Mouse (Mus musculus) heart, embryonic 14.5 days (tissue): ENCODE measurements at regions not wholly inside any gene's neighbourhood (a gene's known extent, or its start where the extent isn't known, plus 50 kb on each side); places are given as distances from the start of the nearest gene placed in this dataset.

Experiments
- ATAC-seq: fragments of 200-750 bp; cut with Nextera tagmentation; 2 replicates; pipeline ENCODE4 v1.8.0; 2017; ENCODE audit warnings: low read depth, moderate TSS enrichment; ENCODE audit not compliant: insufficient number of reproducible peaks, insufficient read depth, low FRiP score
- H3K27ac ChIP-seq, 2 experiments: fragments of 200-500 bp in 1 of 2; fragments of 300-500 bp in 1 of 2; sonication (generic) in 1 of 2; replicated peaks in 1 of 2; 2 replicates each; pipeline ENCODE4 v1.5.1; 2012 to 2014; ENCODE audit warnings: low read depth in 2 of 2, low read length in 2 of 2, control low read depth in 1 of 2, mild to moderate bottlenecking in 1 of 2, mixed read lengths in 1 of 2; ENCODE audit not compliant: control insufficient read depth in 1 of 2, insufficient read depth in 1 of 2
- H3K27me3 ChIP-seq: fragments of 300-500 bp; sonication (generic); 2 replicates; pipeline ENCODE4 v1.6.1; 2014; ENCODE audit warnings: mild to moderate bottlenecking, low read length, control low read depth; ENCODE audit not compliant: control insufficient read depth, insufficient read depth
- H3K36me3 ChIP-seq: fragments of 300-500 bp; sonication (generic); 2 replicates; pipeline ENCODE4 v1.6.1; 2014; ENCODE audit warnings: mild to moderate bottlenecking, control low read depth, low read length, mixed read lengths; ENCODE audit not compliant: control insufficient read depth, insufficient read depth
- H3K4me1 ChIP-seq, 2 experiments: fragments of 200-500 bp in 1 of 2; fragments of 300-500 bp in 1 of 2; sonication (generic) in 1 of 2; 2 replicates each; pipeline ENCODE4 v1.6.1; 2012 to 2014; ENCODE audit warnings: low read length in 2 of 2, control low read depth in 1 of 2, mixed read lengths in 1 of 2; ENCODE audit not compliant: control insufficient read depth in 2 of 2, insufficient read depth in 2 of 2
- H3K4me2 ChIP-seq: fragments of 300-500 bp; sonication (generic); 2 replicates; pipeline ENCODE4 v1.6.1; 2014; ENCODE audit warnings: mild to moderate bottlenecking, low read length
- H3K4me3 ChIP-seq, 2 experiments: fragments of 200-500 bp in 1 of 2; fragments of 300-500 bp in 1 of 2; sonication (generic) in 1 of 2; 2 replicates each; pipeline ENCODE4 v1.5.1; 2012 to 2014; ENCODE audit warnings: low read length in 2 of 2, mild to moderate bottlenecking in 2 of 2, control low read depth in 1 of 2, low read depth in 1 of 2, moderate library complexity in 1 of 2; ENCODE audit not compliant: control insufficient read depth in 1 of 2, insufficient read depth in 1 of 2
- H3K9ac ChIP-seq: fragments of 300-500 bp; sonication (generic); 2 replicates; pipeline ENCODE4 v1.6.1; 2014; ENCODE audit warnings: mild to moderate bottlenecking, low read length
- H3K9me3 ChIP-seq: fragments of 300-500 bp; sonication (generic); 2 replicates; pipeline ENCODE4 v1.6.1; 2016; ENCODE audit warnings: low read length, control low read depth; ENCODE audit not compliant: control insufficient read depth
- WGBS: fragments of 180-500 bp; shearing (Covaris S2); extraction: QIAGEN DNeasy Blood & Tissue Kit; methylation state at CpG from one replicate; pipeline ENCODE4 v1.1.7; 2014; 5-methylcytosine and 5-hydroxymethylcytosine counted together

- Histone ChIP-seq H3K9me3 (no peaks in the 10 kb centered on the region), H3K4me2 (no peak overlapping the region), H3K27ac (no peak overlapping the region), H3K36me3 (no peaks in the 10 kb centered on the region), H3K9ac (no peak overlapping the region), H3K4me3 (no peak overlapping the region), H3K27me3 (no peaks in the 10 kb centered on the region), H3K4me1 (peaks cover 0 to 3% of the 10 kb centered on the region in 2 experiments; a peak in 1 of 4 replicates)
- ATAC-seq, result no peak
- 56% methylated on average over 5 of the region's 5 CpGs for WGBS
These were observed 98.2 kb downstream of the Snx19 start for GRCm38 (mm10) chr9:30525086-30525485.

- Histone ChIP-seq H3K27me3 (no peaks in the 10 kb centered on the region), H3K4me1 (peaks cover 0 to 3% of the 10 kb centered on the region in 2 experiments; a peak in 1 of 4 replicates), H3K36me3 (no peaks in the 10 kb centered on the region), H3K9me3 (no peaks in the 10 kb centered on the region), H3K27ac (no peak overlapping the region), H3K9ac (no peak overlapping the region), H3K4me2 (no peak overlapping the region), H3K4me3 (no peak overlapping the region)
- ATAC-seq, result no peak
- WGBS, result 74% methylated on average over 6 of the region's 6 CpGs
These were observed 97.6 kb downstream of the Snx19 start for GRCm38 (mm10) chr9:30524401-30525066.

- WGBS, result 95% methylated on average over 2 of the region's 2 CpGs
- H3K9me3 ChIP-seq, result no peaks in the 10 kb centered on the region
- no peaks in the 10 kb centered on the region for H3K36me3 ChIP-seq
- no peak overlapping the region for H3K4me3 ChIP-seq
- no peaks in the 10 kb centered on the region for H3K27me3 ChIP-seq
- peaks cover 0 to 3% of the 10 kb centered on the region in 2 experiments; a peak in 1 of 4 replicates for H3K4me1 ChIP-seq
- H3K4me2 ChIP-seq, result no peak overlapping the region
- H3K9ac ChIP-seq, result no peak overlapping the region
- no peak overlapping the region for H3K27ac ChIP-seq
- no peak for ATAC-seq
These were observed 96.9 kb downstream of the Snx19 start for GRCm38 (mm10) chr9:30523852-30524251.

GRCm38 (mm10) chr9:30522595-30523350, 95.9 kb downstream of the Snx19 start:
- Histone ChIP-seq H3K4me1 (peaks cover 0 to 3% of the 10 kb centered on the region in 2 experiments; a peak in 1 of 4 replicates), H3K27ac (no peak overlapping the region), H3K4me2 (no peak overlapping the region), H3K9ac (no peak overlapping the region), H3K27me3 (no peaks in the 10 kb centered on the region), H3K36me3 (no peaks in the 10 kb centered on the region), H3K4me3 (no peak overlapping the region), H3K9me3 (no peaks in the 10 kb centered on the region)
- no peak for ATAC-seq
- WGBS, result 80% methylated on average over 10 of the region's 10 CpGs

GRCm38 (mm10) chr9:30521556-30522240, 94.8 kb downstream of the Snx19 start:
- Histone ChIP-seq H3K9ac (no peak overlapping the region), H3K27me3 (no peaks in the 10 kb centered on the region), H3K4me2 (no peak overlapping the region), H3K36me3 (no peaks in the 10 kb centered on the region), H3K27ac (no peak overlapping the region), H3K4me3 (no peak overlapping the region), H3K4me1 (peaks cover 0 to 3% of the 10 kb centered on the region in 2 experiments; a peak in 1 of 4 replicates), H3K9me3 (no peaks in the 10 kb centered on the region)
- 89% methylated on average over 6 of the region's 6 CpGs for WGBS
- ATAC-seq, result no peak

- peaks cover 0 to 3% of the 10 kb centered on the region in 2 experiments; a peak in 1 of 4 replicates for H3K4me1 ChIP-seq
- H3K27me3 ChIP-seq, result no peaks in the 10 kb centered on the region
- H3K27ac ChIP-seq, result no peak overlapping the region
- H3K9ac ChIP-seq, result no peak overlapping the region
- no peak for ATAC-seq
- 58% methylated on average over 9 of the region's 9 CpGs for WGBS
- H3K4me2 ChIP-seq, result no peak overlapping the region
- no peaks in the 10 kb centered on the region for H3K36me3 ChIP-seq
- H3K4me3 ChIP-seq, result no peak overlapping the region
- no peaks in the 10 kb centered on the region for H3K9me3 ChIP-seq
These were observed 94.0 kb downstream of the Snx19 start for GRCm38 (mm10) chr9:30520853-30521439.

- Histone ChIP-seq H3K27ac (no peak overlapping the region), H3K4me3 (no peak overlapping the region), H3K4me1 (peaks cover 0 to 3% of the 10 kb centered on the region in 2 experiments; a peak in 1 of 4 replicates), H3K4me2 (no peak overlapping the region), H3K9ac (no peak overlapping the region), H3K36me3 (no peaks in the 10 kb centered on the region), H3K9me3 (no peaks in the 10 kb centered on the region), H3K27me3 (no peaks in the 10 kb centered on the region)
- ATAC-seq, result no peak
- 78% methylated on average over 1 of the region's 1 CpGs for WGBS
These were observed 93.2 kb downstream of the Snx19 start for GRCm38 (mm10) chr9:30520116-30520515.
